Mouse (Mus musculus) heart, postnatal 4 days (tissue): ENCODE measurements at regions not wholly inside any gene's neighbourhood (a gene's known extent, or its start where the extent isn't known, plus 50 kb on each side); places are given as distances from the start of the nearest gene placed in this dataset.

Experiments
- DNase-seq: peaks from one replicate; pipeline ENCODE4 v3.0.0; 2021

DNA sequence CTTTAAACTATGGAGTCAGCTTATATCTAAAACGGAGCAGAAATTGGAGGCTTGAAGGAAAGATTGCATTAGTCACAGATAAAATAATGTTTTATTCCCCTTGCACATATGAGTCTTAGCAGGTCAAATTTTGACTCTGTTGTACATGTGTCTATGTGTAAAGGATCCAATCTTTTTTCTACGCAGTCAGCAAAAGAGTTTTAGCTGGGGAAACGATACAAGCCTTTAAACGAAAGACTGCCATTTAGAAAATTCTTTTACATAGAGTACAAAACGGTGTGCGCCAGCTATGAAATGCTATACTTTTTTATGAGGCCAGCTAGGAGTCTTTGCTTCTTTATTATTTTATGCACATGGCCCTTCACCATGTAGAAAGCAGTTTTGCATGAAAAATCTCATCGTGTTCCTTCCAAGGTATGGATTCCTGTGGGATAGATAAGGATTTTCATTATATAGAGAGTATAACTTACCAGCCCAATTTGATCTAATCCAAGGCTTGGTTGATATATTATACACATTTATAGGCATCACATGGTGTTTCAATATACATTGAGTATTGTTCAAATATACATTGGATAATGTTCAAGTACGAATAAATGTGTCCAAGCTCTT is 116.0 kb upstream of the Thumpd2 start:
- no peak for DNase-seq

GRCm38 (mm10) chr17:81176306-81176705 is 111.4 kb upstream of the Thumpd2 start:
- no peak for DNase-seq

GRCm38 (mm10) chr17:81175877-81176276 is 111.0 kb upstream of the Thumpd2 start:
- DNase-seq, result no peak

DNA sequence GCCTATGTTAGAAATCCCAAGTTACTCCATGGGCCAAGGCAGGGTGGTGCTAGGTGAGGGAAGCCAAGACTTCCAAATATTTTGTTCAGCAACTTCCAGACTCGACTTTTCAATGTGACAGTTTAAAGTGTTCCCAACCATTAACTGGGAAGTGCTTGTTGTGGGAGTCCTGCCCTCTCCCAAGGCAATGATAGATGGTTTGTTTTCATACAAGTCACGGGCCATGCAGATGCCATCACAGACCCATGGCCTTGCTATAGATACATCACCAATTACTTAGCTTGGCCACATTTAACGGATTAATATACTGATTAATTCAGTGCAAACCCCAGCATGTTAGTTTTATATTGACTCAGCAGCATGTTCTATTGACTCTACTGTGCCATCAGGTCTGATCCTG is 108.1 kb upstream of the Thumpd2 start:
- DNase-seq, result no peak

DNA sequence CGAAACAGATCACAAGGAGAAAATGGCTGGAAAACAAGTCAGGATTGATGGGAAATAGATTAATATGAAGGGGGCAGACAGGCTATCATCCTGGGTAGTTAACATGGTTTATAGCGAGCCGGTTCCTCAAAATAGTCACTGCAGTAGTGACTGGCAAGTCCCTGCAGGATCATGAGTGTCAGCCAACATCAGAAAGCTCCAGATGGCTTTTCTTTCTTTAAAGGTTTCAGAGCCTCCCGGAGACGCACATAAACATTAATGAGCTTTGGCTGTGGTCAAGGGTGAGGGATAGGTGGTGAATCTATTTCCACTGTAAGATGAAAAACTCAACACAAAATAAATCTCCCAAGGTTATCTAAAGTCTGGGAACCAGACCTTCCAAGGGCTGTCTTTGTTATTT is 104.2 kb upstream of the Thumpd2 start:
- DNase-seq, result no peak

- no peak for DNase-seq
Measured at GRCm38 (mm10) chr17:81150730-81151129, 85.8 kb upstream of the Thumpd2 start.

DNA sequence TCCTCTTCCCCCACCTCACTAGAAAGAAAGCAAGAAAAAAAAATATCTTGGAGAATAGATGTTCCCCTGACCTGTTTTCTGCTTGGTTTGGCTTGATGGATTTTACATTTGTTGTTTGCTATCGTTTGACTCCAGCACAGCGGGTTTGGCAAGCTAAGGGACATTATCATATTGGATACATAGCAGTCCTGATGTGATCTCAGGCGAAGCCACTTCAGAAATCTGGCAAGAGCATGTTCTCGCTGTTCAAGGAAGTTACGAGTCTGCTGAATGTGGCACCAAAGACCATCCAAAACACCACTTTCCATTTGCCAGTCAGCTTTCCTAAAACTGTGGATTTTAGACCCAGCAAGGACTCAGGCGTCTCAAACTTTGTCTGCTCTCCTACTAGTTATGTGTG is 69.8 kb upstream of the Thumpd2 start:
- no peak for DNase-seq

DNA sequence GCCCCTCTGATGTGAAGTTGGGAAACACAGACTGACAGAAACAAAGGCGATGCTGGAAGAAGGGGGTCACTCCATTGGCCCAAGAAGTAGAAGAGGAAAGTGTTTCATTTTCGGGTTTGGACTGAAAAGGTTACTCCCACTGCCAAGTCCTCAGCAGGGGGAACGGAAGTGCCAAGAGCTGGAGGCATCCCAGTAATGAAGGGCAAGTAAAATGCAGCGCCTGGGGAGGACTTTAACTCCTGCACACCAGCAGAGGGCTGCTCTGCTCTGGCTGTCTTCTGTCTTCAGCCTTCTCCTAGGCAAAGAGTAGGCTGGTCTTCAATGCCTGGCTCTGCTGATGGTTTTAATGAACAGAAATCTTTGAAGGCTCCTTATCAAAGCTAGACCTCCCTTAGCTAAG is 68.3 kb upstream of the Thumpd2 start:
- peak; percentile 10 for DNase-seq
